Mouse (Mus musculus) forebrain, embryonic 16.5 days (tissue): ENCODE data around the gene 2410004B18Rik. TPM values are rescaled to one million over a fixed set of nuclear protein-coding genes. Genes with fewer than 3 reads are reported as not detected.
"Not testable (repeated sequence)": the region's sequence is repeated elsewhere in the genome, so short reads cannot be mapped to it uniquely, and the experiment has no call there.

Experiments
- ATAC-seq: fragments of 200-750 bp; cut with Nextera tagmentation; 2 replicates; pipeline ENCODE4 v1.8.0; 2017; ENCODE audit warnings: mild to moderate bottlenecking, moderate library complexity
- H3K27ac ChIP-seq: fragments of 300-500 bp; sonication (generic); 2 replicates; pipeline ENCODE4 v1.5.1; 2014; ENCODE audit warnings: low read length, control low read depth
- H3K27me3 ChIP-seq: fragments of 300-500 bp; sonication (generic); replicated peaks from 2 replicates; pipeline ENCODE4 v1.6.1; 2014; ENCODE audit warnings: low read length; ENCODE audit not compliant: control insufficient read depth, insufficient read depth
- H3K36me3 ChIP-seq: fragments of 300-500 bp; sonication (generic); 2 replicates; pipeline ENCODE4 v1.6.1; 2014; ENCODE audit not compliant: control insufficient read depth, insufficient read depth
- H3K4me1 ChIP-seq: fragments of 300-500 bp; sonication (generic); replicated peaks from 2 replicates; pipeline ENCODE4 v1.6.1; 2014; ENCODE audit warnings: low read length; ENCODE audit not compliant: control insufficient read depth, insufficient read depth
- H3K4me2 ChIP-seq: fragments of 300-500 bp; sonication (generic); 2 replicates; pipeline ENCODE4 v1.6.1; 2014; ENCODE audit warnings: mild to moderate bottlenecking, low read length, control low read depth
- H3K4me3 ChIP-seq: fragments of 300-500 bp; sonication (generic); replicated peaks from 2 replicates; pipeline ENCODE4 v1.5.1; 2014; ENCODE audit warnings: mild to moderate bottlenecking, low read length, control low read depth
- H3K9ac ChIP-seq: fragments of 300-500 bp; sonication (generic); replicated peaks from 2 replicates; pipeline ENCODE4 v1.6.1; 2014; ENCODE audit warnings: low read depth, low read length, control low read depth
- H3K9me3 ChIP-seq: fragments of 300-500 bp; sonication (generic); 2 replicates; pipeline ENCODE4 v1.6.1; 2016; ENCODE audit warnings: low read length; ENCODE audit not compliant: control insufficient read depth
- WGBS: fragments of 180-500 bp; shearing (Covaris S2); extraction: QIAGEN DNeasy Blood & Tissue Kit; methylation state at CpG from one replicate; pipeline ENCODE4 v1.1.7; 2014; 5-methylcytosine and 5-hydroxymethylcytosine counted together
- polyA plus RNA-seq: library from polyadenylated mRNA; unstranded; fragments of >200 nt; fragmentation: Nextera tagmentation; extraction: Ambion mirVana; gene quantifications from 2 replicates; pipeline ENCODE4 v1.2.1, GENCODE M21; 2015

Gene 2410004B18Rik
- polyA plus RNA-seq, 1 experiment from 2014 or later = 75.8 TPM

- H3K4me2 ChIP-seq = no peak overlapping the region
- peaks cover 14% of the 10 kb centered on the region for H3K27me3 ChIP-seq
- H3K4me1 ChIP-seq = peaks cover 8% of the 10 kb centered on the region
- no peaks in the 10 kb centered on the region for H3K36me3 ChIP-seq
- no peak overlapping the region for H3K9ac ChIP-seq
- 40% methylated on average over 1 of the region's 1 CpGs for WGBS
- no peak overlapping the region for H3K4me3 ChIP-seq
- H3K9me3 ChIP-seq = no peaks in the 10 kb centered on the region; the same call in 1 of the 2 replicates
- ATAC-seq = no peak
- no peak overlapping the region for H3K27ac ChIP-seq
Measured at GRCm38 (mm10) chr3:145959824-145960223, 22.0 kb downstream of the 2410004B18Rik start.

GRCm38 (mm10) chr3:145962411-145962810 is 24.6 kb downstream of the 2410004B18Rik start:
- no peaks in the 10 kb centered on the region for H3K36me3 ChIP-seq
- no peak overlapping the region for H3K4me3 ChIP-seq
- no peak overlapping the region for H3K27ac ChIP-seq
- no peak overlapping the region for H3K4me2 ChIP-seq
- H3K9ac ChIP-seq = no peak overlapping the region
- H3K27me3 ChIP-seq = peaks cover 18% of the 10 kb centered on the region
- H3K4me1 ChIP-seq = peaks cover 8% of the 10 kb centered on the region
- 23% methylated on average over 9 of the region's 9 CpGs for WGBS
- ATAC-seq = no peak
- H3K9me3 ChIP-seq = no peaks in the 10 kb centered on the region; the same call in 1 of the 2 replicates

GRCm38 (mm10) chr3:145963101-145964017 is 25.5 kb downstream of the 2410004B18Rik start:
- Histone ChIP-seq H3K4me3 (no peak overlapping the region), H3K27me3 (peaks cover 18% of the 10 kb centered on the region), H3K4me1 (peaks cover 8% of the 10 kb centered on the region), H3K36me3 (no peaks in the 10 kb centered on the region), H3K27ac (no peak overlapping the region), H3K9me3 (no peaks in the 10 kb centered on the region), H3K9ac (no peak overlapping the region), H3K4me2 (no peak overlapping the region; the same call in 1 of the 2 replicates)
- ATAC-seq = no peak
- 16% methylated on average over 31 of the region's 31 CpGs for WGBS

- no peak for ATAC-seq
- WGBS = 19% methylated on average over 10 of the region's 10 CpGs
- H3K27me3 ChIP-seq = peaks cover 18% of the 10 kb centered on the region
- no peaks in the 10 kb centered on the region for H3K36me3 ChIP-seq
- peaks cover 8% of the 10 kb centered on the region for H3K4me1 ChIP-seq
- peak overlapping the region; percentile 14; the same call in 1 of the 2 replicates for H3K4me2 ChIP-seq
- H3K4me3 ChIP-seq = no peak overlapping the region
- no peak overlapping the region for H3K27ac ChIP-seq
- no peaks in the 10 kb centered on the region for H3K9me3 ChIP-seq
- no peak overlapping the region for H3K9ac ChIP-seq
Measured at GRCm38 (mm10) chr3:145964018-145964387, 26.2 kb downstream of the 2410004B18Rik start.

- H3K27ac ChIP-seq = no peak overlapping the region
- peaks cover 8% of the 10 kb centered on the region for H3K4me1 ChIP-seq
- H3K27me3 ChIP-seq = peaks cover 18% of the 10 kb centered on the region
- 10% methylated on average over 10 of the region's 10 CpGs for WGBS
- H3K9ac ChIP-seq = no peak overlapping the region
- H3K36me3 ChIP-seq = no peaks in the 10 kb centered on the region
- 0 out of 2 replicates have a peak overlapping the region, but pooled peaks have one; percentile 2 for H3K4me2 ChIP-seq
- no peak overlapping the region for H3K4me3 ChIP-seq
- ATAC-seq = 0 out of 2 replicates have a peak, but pooled peaks have one; percentile 57
- no peaks in the 10 kb centered on the region for H3K9me3 ChIP-seq
Measured at GRCm38 (mm10) chr3:145964473-145964872, 26.7 kb downstream of the 2410004B18Rik start.

GRCm38 (mm10) chr3:145965583-145965982 is 27.8 kb downstream of the 2410004B18Rik start:
- not testable (repeated sequence) for H3K27ac ChIP-seq, H3K36me3 ChIP-seq, H3K4me1 ChIP-seq, H3K9ac ChIP-seq, H3K4me3 ChIP-seq, H3K9me3 ChIP-seq, H3K4me2 ChIP-seq, ATAC-seq
- H3K27me3 ChIP-seq = peaks cover 18% of the 10 kb centered on the region
- 91% methylated on average over 3 of the region's 3 CpGs for WGBS

- Histone ChIP-seq H3K9ac (no peak overlapping the region), H3K27ac (no peak overlapping the region), H3K27me3 (peaks cover 15% of the 10 kb centered on the region), H3K4me3 (no peak overlapping the region), H3K36me3 (no peaks in the 10 kb centered on the region), H3K9me3 (no peaks in the 10 kb centered on the region), H3K4me2 (no peak overlapping the region), H3K4me1 (peaks cover 8% of the 10 kb centered on the region)
- no peak for ATAC-seq
- 84% methylated on average over 5 of the region's 5 CpGs for WGBS
Measured at GRCm38 (mm10) chr3:145966806-145967205, 29.0 kb downstream of the 2410004B18Rik start.

GRCm38 (mm10) chr3:145969031-145969501 is 31.3 kb downstream of the 2410004B18Rik start:
- Histone ChIP-seq H3K4me1 (peaks cover 5% of the 10 kb centered on the region), H3K36me3 (no peaks in the 10 kb centered on the region), H3K9ac (no peak overlapping the region), H3K4me3 (no peak overlapping the region), H3K9me3 (peaks cover 2% of the 10 kb centered on the region), H3K4me2 (no peak overlapping the region), H3K27ac (no peak overlapping the region), H3K27me3 (0 out of 2 replicates have a peak, but pooled peaks cover 4% of the 10 kb centered on the region)
- no peak for ATAC-seq
- 58% methylated on average over 14 of the region's 14 CpGs for WGBS

GRCm38 (mm10) chr3:145971501-145971900 is 33.7 kb downstream of the 2410004B18Rik start:
- WGBS = 31% methylated on average over 10 of the region's 10 CpGs
- peak; percentile 71 for ATAC-seq
- H3K9ac ChIP-seq = no peak overlapping the region
- H3K4me1 ChIP-seq = no peaks in the 10 kb centered on the region
- H3K4me3 ChIP-seq = no peak overlapping the region
- H3K9me3 ChIP-seq = peaks cover 8% of the 10 kb centered on the region
- no peak overlapping the region for H3K27ac ChIP-seq
- no peaks in the 10 kb centered on the region for H3K27me3 ChIP-seq
- no peaks in the 10 kb centered on the region; the same call in 1 of the 2 replicates for H3K36me3 ChIP-seq
- no peak overlapping the region for H3K4me2 ChIP-seq
